Comparison of ENCODE assay signal across 12 mouse cellular contexts in the genomic region with DNA sequence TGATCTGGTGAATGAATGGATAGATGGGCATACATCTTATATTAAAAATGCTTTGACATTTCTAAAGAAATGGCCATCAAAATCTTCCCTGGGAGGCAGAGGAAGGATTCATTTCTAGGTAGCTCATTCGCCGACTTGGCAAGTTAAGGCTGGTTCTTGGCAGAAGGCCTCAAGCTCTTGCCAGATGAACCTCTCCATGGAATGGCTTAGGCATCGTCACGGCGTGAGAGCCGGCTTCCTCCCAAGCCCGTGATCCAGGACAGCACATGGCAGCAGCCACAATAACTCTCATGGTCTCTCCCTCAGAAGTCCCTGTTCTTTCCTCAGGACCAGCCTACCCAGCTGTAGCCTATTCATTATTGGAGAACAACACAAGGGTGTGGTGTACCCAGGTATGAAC.
DNase-seq lines count a peak whose midpoint lies in the region; ATAC-seq lines count a peak whose summit lies in the region.
"Had no signal": no experiment of that assay in that cellular context is flagged by ENCODE, and none has a peak within 500 bp of the region (broad histone marks: within the 10 kb centered on the region; RNA-seq: fewer than 3 reads in every experiment).

No protein-coding gene starts in this region.

- ATAC-seq in frontal cortex, adult (ENCODE audit: low TSS enrichment), result no peak
- ATAC-seq: lung, postnatal 0 days; midbrain, embryonic 13.5 days had no signal

- peak; percentile 5 to 8 for DNase-seq in frontal cortex, postnatal 10 days (ENCODE audit: low spot score in 2 of 2)
- peak; percentile 7 to 11 for DNase-seq in layer of hippocampus, postnatal 36 days
- no peak for DNase-seq in layer of hippocampus, adult 9-10 months (ENCODE audit: low spot score)
- peak; percentile 10 for DNase-seq in cerebellum, adult 8-10 months
- DNase-seq in gastrocnemius, postnatal 10 days, result peak; percentile 28
- no peak for DNase-seq in spleen, postnatal 10 days (ENCODE audit: low spot score in 2 of 2)
- no peak for DNase-seq in ovary, postnatal 10 days (ENCODE audit: low spot score)
- DNase-seq: adrenal gland, adult 8-10 months; heart, postnatal 36 days had no signal

Comparison
In these comparisons a context has a peak if more than half of its experiments do, and no peak if none do; other contexts are left out.
1. DNase-seq: peak in frontal cortex, postnatal 10 days (2 of 2), layer of hippocampus, postnatal 36 days (2 of 2), cerebellum, adult 8-10 months (single experiment) and gastrocnemius, postnatal 10 days (single experiment); none in layer of hippocampus, adult 9-10 months (single experiment), spleen, postnatal 10 days (0 of 2) and ovary, postnatal 10 days (single experiment).